Mouse (Mus musculus): ENCODE data around the gene Rpn1. TPM values are rescaled to one million over a fixed set of nuclear protein-coding genes. Genes with fewer than 3 reads are reported as not detected.
A peak's percentile ranks its signal among the peaks of the same experiment; 100 is the strongest.

Rpn1 gene
- polyA plus RNA-seq (2015; fragmentation: Nextera tagmentation; extraction: Ambion mirVana), result 468 and 478 TPM in 2 replicates

GRCm38 (mm10) chr6:88084278-88085151 lies at the start of gene Rpn1:
Rpn1 (plus strand) TSS chr6:88084482.
- Histone ChIP-seq H3K4me1 (ENCODE audit: control insufficient read depth, insufficient read depth, low read length) (peaks cover 16% of the 10 kb centered on the region), H3K36me3 (ENCODE audit: control insufficient read depth, insufficient read depth, low read length) (0 out of 2 replicates have a peak, but pooled peaks cover 8% of the 10 kb centered on the region), H3K4me3 (replicated peaks; ENCODE audit: low read length) (peak within 1 kb of the TSS; percentile 98), H3K9ac (ENCODE audit: low read length) (peak within 1 kb of the TSS; percentile 90), H3K27ac (ENCODE audit: low read length) (peak within 1 kb of the TSS; percentile 88), H3K27me3 (ENCODE audit: control insufficient read depth, insufficient read depth, low read length) (no peaks in the 10 kb centered on the region), H3K4me2 (ENCODE audit: low read depth, low read length) (peak within 1 kb of the TSS; percentile 61), H3K9me3 (replicated peaks; ENCODE audit: control insufficient read depth, low read length) (no peaks in the 10 kb centered on the region)
- peak; percentile 97 for ATAC-seq (ENCODE audit: insufficient read depth, low FRiP score)
- WGBS, result under 1% methylated on average over 71 of the region's 71 CpGs

- H3K9ac ChIP-seq (ENCODE audit: low read length), result no peak overlapping the region
- no peak overlapping the region for H3K27ac ChIP-seq (ENCODE audit: low read length)
- no peaks in the 10 kb centered on the region for H3K9me3 ChIP-seq (replicated peaks; ENCODE audit: control insufficient read depth, low read length)
- ATAC-seq (ENCODE audit: insufficient read depth, low FRiP score), result no peak
- no peaks in the 10 kb centered on the region for H3K27me3 ChIP-seq (ENCODE audit: control insufficient read depth, insufficient read depth, low read length)
- H3K36me3 ChIP-seq (ENCODE audit: control insufficient read depth, insufficient read depth, low read length), result no peaks in the 10 kb centered on the region
- 89% methylated on average over 4 of the region's 4 CpGs for WGBS
- H3K4me1 ChIP-seq (ENCODE audit: control insufficient read depth, insufficient read depth, low read length), result peaks cover 5% of the 10 kb centered on the region
- no peak overlapping the region for H3K4me3 ChIP-seq (replicated peaks; ENCODE audit: low read length)
- H3K4me2 ChIP-seq (ENCODE audit: low read depth, low read length), result no peak overlapping the region
These were observed 46.7 kb upstream of the Rpn1 start for GRCm38 (mm10) chr6:88037471-88038045.

- Histone ChIP-seq H3K27ac (ENCODE audit: low read length) (no peak overlapping the region), H3K9me3 (replicated peaks; ENCODE audit: control insufficient read depth, low read length) (no peaks in the 10 kb centered on the region), H3K9ac (ENCODE audit: low read length) (no peak overlapping the region), H3K36me3 (ENCODE audit: control insufficient read depth, insufficient read depth, low read length) (no peaks in the 10 kb centered on the region), H3K4me2 (ENCODE audit: low read depth, low read length) (no peak overlapping the region), H3K27me3 (ENCODE audit: control insufficient read depth, insufficient read depth, low read length) (no peaks in the 10 kb centered on the region), H3K4me1 (ENCODE audit: control insufficient read depth, insufficient read depth, low read length) (peaks cover 21% of the 10 kb centered on the region), H3K4me3 (replicated peaks; ENCODE audit: low read length) (no peak overlapping the region)
- WGBS, result 96% methylated on average over 4 of the region's 4 CpGs
- no peak for ATAC-seq (ENCODE audit: insufficient read depth, low FRiP score)
These were observed 44.9 kb upstream of the Rpn1 start for GRCm38 (mm10) chr6:88039426-88039825.

GRCm38 (mm10) chr6:88041221-88041620 lies 43.1 kb upstream of the Rpn1 start:
- Histone ChIP-seq H3K36me3 (ENCODE audit: control insufficient read depth, insufficient read depth, low read length) (no peaks in the 10 kb centered on the region), H3K9me3 (replicated peaks; ENCODE audit: control insufficient read depth, low read length) (no peaks in the 10 kb centered on the region), H3K4me3 (replicated peaks; ENCODE audit: low read length) (no peak overlapping the region), H3K27ac (ENCODE audit: low read length) (peak overlapping the region; percentile 67), H3K27me3 (ENCODE audit: control insufficient read depth, insufficient read depth, low read length) (no peaks in the 10 kb centered on the region), H3K4me2 (ENCODE audit: low read depth, low read length) (no peak overlapping the region), H3K4me1 (ENCODE audit: control insufficient read depth, insufficient read depth, low read length) (peaks cover 21% of the 10 kb centered on the region), H3K9ac (ENCODE audit: low read length) (no peak overlapping the region)
- no peak for ATAC-seq (ENCODE audit: insufficient read depth, low FRiP score)
- WGBS, result 48% methylated on average over 4 of the region's 4 CpGs

- Histone ChIP-seq H3K36me3 (ENCODE audit: control insufficient read depth, insufficient read depth, low read length) (no peaks in the 10 kb centered on the region), H3K9ac (ENCODE audit: low read length) (no peak overlapping the region), H3K9me3 (replicated peaks; ENCODE audit: control insufficient read depth, low read length) (no peaks in the 10 kb centered on the region), H3K27ac (ENCODE audit: low read length) (no peak overlapping the region), H3K4me1 (ENCODE audit: control insufficient read depth, insufficient read depth, low read length) (peaks cover 21% of the 10 kb centered on the region), H3K4me2 (ENCODE audit: low read depth, low read length) (no peak overlapping the region), H3K4me3 (replicated peaks; ENCODE audit: low read length) (no peak overlapping the region), H3K27me3 (ENCODE audit: control insufficient read depth, insufficient read depth, low read length) (no peaks in the 10 kb centered on the region)
- 89% methylated on average over 3 of the region's 3 CpGs for WGBS
- ATAC-seq (ENCODE audit: insufficient read depth, low FRiP score), result no peak
These were observed 41.9 kb upstream of the Rpn1 start for GRCm38 (mm10) chr6:88042336-88042735.

GRCm38 (mm10) chr6:88044234-88044576 lies 40.1 kb upstream of the Rpn1 start:
- peak overlapping the region; percentile 98 for H3K9ac ChIP-seq (ENCODE audit: low read length)
- H3K4me3 ChIP-seq (replicated peaks; ENCODE audit: low read length), result peak overlapping the region; percentile 88
- ATAC-seq (ENCODE audit: insufficient read depth, low FRiP score), result no peak
- 0% methylated on average over 3 of the region's 3 CpGs for WGBS
- peak overlapping the region; percentile 63 for H3K4me2 ChIP-seq (ENCODE audit: low read depth, low read length)
- no peaks in the 10 kb centered on the region for H3K9me3 ChIP-seq (replicated peaks; ENCODE audit: control insufficient read depth, low read length)
- peak overlapping the region; percentile 89 for H3K27ac ChIP-seq (ENCODE audit: low read length)
- H3K36me3 ChIP-seq (ENCODE audit: control insufficient read depth, insufficient read depth, low read length), result no peaks in the 10 kb centered on the region
- H3K27me3 ChIP-seq (ENCODE audit: control insufficient read depth, insufficient read depth, low read length), result no peaks in the 10 kb centered on the region
- H3K4me1 ChIP-seq (ENCODE audit: control insufficient read depth, insufficient read depth, low read length), result peaks cover 21% of the 10 kb centered on the region

- Histone ChIP-seq H3K36me3 (ENCODE audit: control insufficient read depth, insufficient read depth, low read length) (no peaks in the 10 kb centered on the region), H3K9ac (ENCODE audit: low read length) (peak within 1 kb of the TSS; percentile 98), H3K4me1 (ENCODE audit: control insufficient read depth, insufficient read depth, low read length) (peaks cover 21% of the 10 kb centered on the region), H3K27me3 (ENCODE audit: control insufficient read depth, insufficient read depth, low read length) (no peaks in the 10 kb centered on the region), H3K9me3 (replicated peaks; ENCODE audit: control insufficient read depth, low read length) (no peaks in the 10 kb centered on the region), H3K4me2 (ENCODE audit: low read depth, low read length) (peak within 1 kb of the TSS; percentile 63), H3K4me3 (replicated peaks; ENCODE audit: low read length) (peak within 1 kb of the TSS; percentile 88), H3K27ac (ENCODE audit: low read length) (peak within 1 kb of the TSS; percentile 89)
- under 1% methylated on average over 82 of the region's 82 CpGs for WGBS
- peak; percentile 95 for ATAC-seq (ENCODE audit: insufficient read depth, low FRiP score)
These were observed 39.5 kb upstream of the Rpn1 start, which contains the start of gene Rab7 for GRCm38 (mm10) chr6:88044577-88045405. Rab7 (minus strand) TSS chr6:88045270.

GRCm38 (mm10) chr6:88045406-88045766 lies 38.9 kb upstream of the Rpn1 start:
- WGBS, result 26% methylated on average over 3 of the region's 3 CpGs
- no peak for ATAC-seq (ENCODE audit: insufficient read depth, low FRiP score)
- H3K4me3 ChIP-seq (replicated peaks; ENCODE audit: low read length), result peak overlapping the region; percentile 88
- H3K27me3 ChIP-seq (ENCODE audit: control insufficient read depth, insufficient read depth, low read length), result no peaks in the 10 kb centered on the region
- peak overlapping the region; percentile 16; the same call in 1 of the 2 replicates for H3K27ac ChIP-seq (ENCODE audit: low read length)
- H3K4me1 ChIP-seq (ENCODE audit: control insufficient read depth, insufficient read depth, low read length), result peaks cover 21% of the 10 kb centered on the region
- H3K9me3 ChIP-seq (replicated peaks; ENCODE audit: control insufficient read depth, low read length), result no peaks in the 10 kb centered on the region
- peak overlapping the region; percentile 41 for H3K4me2 ChIP-seq (ENCODE audit: low read depth, low read length)
- H3K9ac ChIP-seq (ENCODE audit: low read length), result no peak overlapping the region; the same call in 1 of the 2 replicates
- no peaks in the 10 kb centered on the region for H3K36me3 ChIP-seq (ENCODE audit: control insufficient read depth, insufficient read depth, low read length)
